Mouse (Mus musculus): ENCODE data around the gene Btnl6. TPM values are rescaled to one million over a fixed set of nuclear protein-coding genes. Genes with fewer than 3 reads are reported as not detected.

Btnl6 gene
- not detected in 2 replicates for polyA plus RNA-seq (2012; rRNA removed)

DNA sequence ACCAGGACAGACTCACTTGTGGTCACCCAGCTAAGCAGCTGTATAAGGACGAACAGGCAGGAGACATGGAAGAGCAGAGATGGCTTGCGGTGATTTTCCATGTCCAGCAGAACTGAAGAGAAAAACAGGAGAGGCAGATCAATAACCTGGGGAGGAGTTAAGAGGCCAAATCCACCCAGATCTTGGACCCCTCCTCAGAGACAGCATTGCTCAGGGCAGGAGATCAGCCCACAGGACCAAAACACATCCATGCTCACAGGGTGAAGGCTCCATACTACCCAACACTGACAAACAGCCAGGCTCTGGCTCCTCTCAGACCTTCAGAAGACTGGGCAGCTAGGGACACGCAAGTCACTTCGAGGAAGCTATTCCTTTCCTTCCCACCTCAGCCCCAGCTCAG lies at the start of gene Btnl6:
Btnl6 (minus strand) TSS at position 101 of the 400 bp plus-strand sequence.

DNA sequence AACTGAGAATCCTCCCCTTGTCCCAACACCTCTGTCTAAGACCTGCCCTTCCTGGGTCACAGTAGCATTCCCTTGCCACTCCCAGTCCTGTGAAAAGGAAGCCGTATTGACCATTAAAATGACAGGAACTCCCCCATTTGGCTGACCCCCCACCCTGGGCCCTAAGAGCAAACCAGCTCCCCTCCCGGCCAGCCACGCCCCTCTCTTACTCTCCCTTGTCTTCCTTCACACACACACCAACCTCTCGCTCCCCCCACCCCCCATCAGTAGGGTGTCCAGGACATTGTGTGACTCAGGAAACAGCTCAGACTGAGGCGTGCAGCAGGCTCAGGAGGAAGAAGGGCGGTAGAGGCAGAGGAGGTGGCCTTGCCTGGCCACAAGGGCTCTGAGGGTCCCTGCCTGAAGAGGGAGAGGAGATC lies 46.9 kb upstream of the Btnl6 start, which contains the start of gene Notch4:
Notch4 (plus strand) TSS at position 266 of the 419 bp plus-strand sequence.

DNA sequence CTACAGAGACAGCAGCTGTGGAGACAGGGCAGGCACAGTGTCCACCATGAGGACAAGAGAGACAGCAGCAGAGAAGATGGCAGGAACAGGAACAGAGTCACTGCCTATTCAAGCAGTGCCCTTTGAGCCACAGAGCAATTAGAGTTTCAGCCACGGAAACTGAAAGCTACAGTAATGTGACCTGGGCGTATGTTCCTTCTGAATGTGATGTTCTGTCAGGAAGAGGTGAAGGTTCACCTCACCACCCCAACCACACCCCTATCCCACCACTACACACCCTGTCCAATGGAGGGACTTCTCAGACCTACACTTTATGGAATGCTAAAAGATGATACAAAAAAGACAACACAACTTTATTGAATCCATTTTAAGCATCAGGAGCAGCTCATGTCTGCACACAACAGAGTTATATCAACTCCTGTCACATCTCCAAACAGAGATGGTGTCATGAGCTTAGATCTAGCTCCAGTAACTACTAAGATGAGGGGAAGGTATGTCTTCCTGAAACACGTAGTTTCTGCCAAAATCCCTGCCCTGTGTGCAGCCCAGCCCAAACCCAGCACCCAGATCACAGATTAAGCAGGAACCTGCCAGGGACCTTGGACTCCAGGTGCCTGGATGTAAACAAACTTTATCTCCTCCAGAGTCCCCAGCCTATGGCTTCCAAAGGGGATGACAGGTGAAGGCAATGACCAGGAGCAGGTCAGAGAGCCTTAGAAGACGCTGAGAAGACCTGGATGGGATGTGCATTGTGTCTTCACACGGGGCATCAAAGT lies 39.7 kb downstream of the Btnl6 start, which contains the start of gene Btnl4:
Btnl4 (minus strand) TSS at position 81 of the 776 bp plus-strand sequence.

Other genes with a start within 250 kb of the Btnl6 start
- gene H2-Aa, start 229.5 kb downstream of the Btnl6 start, polyA plus RNA-seq (2012; rRNA removed), result 0.34 and 0.47 TPM in 2 replicates
- 1.8 and 1.9 TPM in 2 replicates for gene H2-Eb1, start 211.5 kb downstream of the Btnl6 start, polyA plus RNA-seq (2012; rRNA removed)
- gene H2-Eb2, start 191.7 kb downstream of the Btnl6 start, polyA plus RNA-seq (2012; rRNA removed), result 0.04 and 0.17 TPM in 2 replicates
- gene Btnl2, start 162.5 kb downstream of the Btnl6 start, polyA plus RNA-seq (2012; rRNA removed), result not detected in 2 replicates
- gene Btnl1, start 140.2 kb downstream of the Btnl6 start, polyA plus RNA-seq (2012; rRNA removed), result not detected in 2 replicates
- 7.7 and 11.5 TPM in 2 replicates for gene BC051142, start 118.5 kb downstream of the Btnl6 start, polyA plus RNA-seq (2012; rRNA removed)
- gene Btnl4, start 40.0 kb downstream of the Btnl6 start, polyA plus RNA-seq (2012; rRNA removed), result not detected in 2 replicates
- gene Notch4, start 46.9 kb upstream of the Btnl6 start, polyA plus RNA-seq (2012; rRNA removed), result 6.4 and 8.1 TPM in 2 replicates
- gene Gpsm3, start 72.5 kb upstream of the Btnl6 start, polyA plus RNA-seq (2012; rRNA removed), result 1.9 and 2.2 TPM in 2 replicates
- 66.5 and 66.7 TPM in 2 replicates for gene Pbx2, start 73.9 kb upstream of the Btnl6 start, polyA plus RNA-seq (2012; rRNA removed)
- gene Ager, start 80.5 kb upstream of the Btnl6 start, polyA plus RNA-seq (2012; rRNA removed), result 3.8 and 4.2 TPM in 2 replicates
- gene Rnf5, start 86.3 kb upstream of the Btnl6 start, polyA plus RNA-seq (2012; rRNA removed), result 199 and 200 TPM in 2 replicates
- 209 and 219 TPM in 2 replicates for gene Agpat1, start 86.9 kb upstream of the Btnl6 start, polyA plus RNA-seq (2012; rRNA removed)
- gene Egfl8, start 98.6 kb upstream of the Btnl6 start, polyA plus RNA-seq (2012; rRNA removed), result 5.5 and 12.4 TPM in 2 replicates
- 22.4 and 24.5 TPM in 2 replicates for gene Ppt2, start 111.2 kb upstream of the Btnl6 start, polyA plus RNA-seq (2012; rRNA removed)
- 66.0 and 82.7 TPM in 2 replicates for gene Prrt1, start 112.2 kb upstream of the Btnl6 start, polyA plus RNA-seq (2012; rRNA removed)
- 5.0 and 5.4 TPM in 2 replicates for gene Fkbpl, start 127.4 kb upstream of the Btnl6 start, polyA plus RNA-seq (2012; rRNA removed)
- 95.0 and 101 TPM in 2 replicates for gene Atf6b, start 129.8 kb upstream of the Btnl6 start, polyA plus RNA-seq (2012; rRNA removed)
- gene Tnxb, start 153.2 kb upstream of the Btnl6 start, polyA plus RNA-seq (2012; rRNA removed), result 1.2 and 1.4 TPM in 2 replicates
- gene C4b, start 226.5 kb upstream of the Btnl6 start, polyA plus RNA-seq (2012; rRNA removed), result 0.63 and 1.0 TPM in 2 replicates

Data from central nervous system, embryonic 18 days (tissue).